Mouse (Mus musculus): ENCODE measurements around the gene Taar8c. TPM values are rescaled to one million over a fixed set of nuclear protein-coding genes. Genes with fewer than 3 reads are reported as not detected.
"Not testable (repeated sequence)": the region's sequence is repeated elsewhere in the genome, so short reads cannot be mapped to it uniquely, and the experiment has no call there.

The Taar8c gene
- not detected in 2 replicates for total RNA-seq (2021)
- long read RNA-seq = 0 reads

DNA sequence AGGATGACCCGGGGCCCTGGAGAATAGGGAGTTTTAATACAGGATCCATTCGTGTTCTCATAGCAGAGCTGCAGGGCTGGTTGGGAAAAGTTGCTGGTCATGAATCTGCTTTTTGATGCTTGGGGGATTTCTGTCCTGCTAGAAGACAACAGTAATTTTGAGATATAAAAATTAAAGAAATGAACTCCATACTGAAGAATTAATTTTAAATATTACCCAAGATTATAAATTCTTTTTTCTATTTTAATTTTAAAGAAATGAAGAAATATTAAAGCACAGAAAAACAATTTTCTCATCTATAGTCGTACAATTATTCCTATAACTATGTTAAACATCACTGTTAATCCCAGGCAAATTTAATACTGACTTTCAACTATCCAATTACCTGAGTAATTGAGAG is at the start of gene Taar8c:
Taar8c (minus strand) TSS at position 101 of the 400 bp plus-strand sequence.
- not testable (repeated sequence) for DNase-seq

DNA sequence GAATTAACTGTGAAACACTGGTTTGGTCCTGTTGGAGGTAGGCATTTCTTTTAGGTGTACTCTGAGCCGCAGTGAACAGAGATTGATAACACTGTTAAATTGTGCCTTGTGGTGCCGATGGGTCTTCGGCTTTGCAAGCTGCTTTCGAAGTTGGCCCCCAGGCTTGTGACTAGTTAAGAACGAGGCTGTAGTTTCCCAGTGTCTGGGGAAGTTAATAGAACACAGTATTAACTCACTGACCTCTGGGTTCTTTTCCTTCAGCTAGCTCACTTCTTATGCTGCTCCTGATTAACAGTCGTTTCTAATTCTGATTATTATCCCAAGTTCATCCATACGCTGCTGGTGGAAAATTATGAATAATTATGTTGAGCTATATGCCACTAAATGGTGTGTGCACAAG is 48.4 kb upstream of the Taar8c start:
- DNase-seq = no peak

DNA sequence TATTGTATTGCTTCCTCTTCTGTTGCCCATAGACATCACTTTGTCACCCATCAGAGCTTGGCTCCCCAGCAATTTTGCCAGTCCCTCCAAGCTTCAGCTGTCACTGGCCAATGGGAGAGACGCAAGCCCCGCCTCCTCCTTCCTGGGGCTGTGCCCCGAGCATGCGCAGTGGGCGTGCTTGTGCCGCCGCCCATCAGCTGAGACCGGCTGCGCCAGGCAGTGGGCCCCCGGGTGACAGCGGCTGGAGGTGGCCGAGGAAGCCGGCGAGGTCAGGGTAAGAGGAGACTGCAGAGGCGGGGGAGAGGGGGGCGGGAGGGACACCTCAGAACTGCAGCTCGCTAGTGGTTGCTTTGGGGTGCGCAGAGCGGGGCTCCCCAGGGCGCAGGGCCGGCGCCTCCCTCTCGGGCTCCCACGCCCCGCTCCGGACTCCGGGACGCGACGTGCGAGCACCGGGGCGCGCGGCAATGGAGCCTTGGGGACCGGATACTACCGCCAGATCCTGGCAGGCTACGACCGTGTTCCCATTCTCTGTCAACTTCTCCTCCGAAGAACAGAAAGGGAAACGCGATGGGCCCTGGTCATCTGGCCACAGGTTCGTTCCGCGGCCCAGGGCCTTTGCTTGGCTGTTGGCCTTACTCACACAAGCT is 47.5 kb upstream of the Taar8c start, which contains the start of gene Stx7:
Stx7 (plus strand) TSS at position 168 of the 647 bp plus-strand sequence.
- peak; percentile 96 for DNase-seq

DNA sequence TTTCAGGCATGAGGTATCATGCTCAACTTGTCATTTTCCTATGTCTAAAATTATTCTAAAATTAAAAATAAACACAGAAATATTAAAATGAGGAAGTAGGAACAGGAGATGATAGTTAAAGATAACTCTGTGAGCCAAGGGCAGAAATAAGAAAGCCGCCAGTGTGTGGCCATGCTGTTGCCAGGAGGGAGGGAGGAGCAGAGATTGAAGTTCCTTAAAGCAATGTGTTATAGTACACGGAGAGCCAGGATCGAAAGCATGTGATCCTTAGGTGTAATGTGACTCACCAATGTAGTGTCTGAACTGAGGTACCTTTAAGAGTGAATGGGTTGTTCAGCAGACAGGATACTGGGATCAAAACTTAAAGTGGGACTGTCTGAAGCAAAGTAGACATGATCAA is 41.0 kb upstream of the Taar8c start:
- DNase-seq = no peak

DNA sequence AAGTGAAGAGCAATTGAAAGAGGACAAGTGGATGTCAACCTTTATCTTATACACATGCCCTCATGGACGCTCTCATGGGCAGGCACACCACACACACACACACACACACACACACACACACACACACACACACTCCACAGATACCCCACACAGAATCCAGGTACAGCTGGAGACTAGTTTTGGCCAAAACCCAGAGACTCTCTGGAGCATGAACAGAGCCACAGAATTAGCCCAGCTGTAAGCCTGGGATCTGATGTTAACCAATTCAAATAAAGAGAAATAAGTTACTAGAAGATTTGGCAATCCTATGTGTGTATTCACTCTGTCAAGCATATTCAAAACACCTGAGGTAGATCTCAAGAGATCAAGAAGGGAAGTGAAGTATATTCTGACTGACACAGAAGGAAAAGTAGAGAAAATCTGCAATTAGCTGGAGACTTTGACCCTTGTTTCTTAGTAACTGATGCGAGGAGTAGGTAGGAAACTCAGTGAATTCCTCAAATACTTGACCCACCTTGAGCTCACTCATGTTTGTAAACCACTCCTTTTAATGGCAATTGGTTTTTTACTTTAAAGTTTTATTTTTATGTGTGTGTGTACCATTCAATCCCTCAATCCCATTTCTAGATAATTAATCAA is 37.0 kb upstream of the Taar8c start:
- DNase-seq = no peak

DNA sequence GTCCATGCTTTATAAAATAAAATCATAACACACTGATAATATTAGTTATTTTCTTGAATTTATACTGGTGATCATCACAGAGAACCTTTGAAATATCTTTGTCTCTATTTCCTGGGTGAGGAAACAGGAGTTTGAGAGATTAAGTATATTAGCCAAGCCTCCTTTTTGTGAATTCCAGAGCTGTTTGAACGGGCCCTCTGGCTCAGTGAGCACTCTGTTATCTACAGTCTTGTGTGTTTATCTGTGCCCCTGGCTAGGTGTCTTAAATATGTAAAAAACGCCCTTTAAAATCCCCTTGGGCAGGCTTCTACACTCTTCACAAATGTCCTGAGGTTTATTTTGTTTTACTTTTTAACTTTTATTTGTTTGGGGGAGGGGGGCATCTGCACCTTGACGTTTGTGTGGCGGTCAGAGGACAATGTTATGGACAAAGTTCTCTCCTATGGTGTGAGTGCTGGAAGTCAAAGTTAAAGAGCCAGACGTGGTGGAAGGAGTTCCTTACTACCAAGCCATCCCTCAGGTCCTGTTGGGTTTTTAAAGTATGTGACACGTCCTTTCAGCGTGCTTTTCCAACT is 32.4 kb upstream of the Taar8c start:
- DNase-seq = no peak

DNA sequence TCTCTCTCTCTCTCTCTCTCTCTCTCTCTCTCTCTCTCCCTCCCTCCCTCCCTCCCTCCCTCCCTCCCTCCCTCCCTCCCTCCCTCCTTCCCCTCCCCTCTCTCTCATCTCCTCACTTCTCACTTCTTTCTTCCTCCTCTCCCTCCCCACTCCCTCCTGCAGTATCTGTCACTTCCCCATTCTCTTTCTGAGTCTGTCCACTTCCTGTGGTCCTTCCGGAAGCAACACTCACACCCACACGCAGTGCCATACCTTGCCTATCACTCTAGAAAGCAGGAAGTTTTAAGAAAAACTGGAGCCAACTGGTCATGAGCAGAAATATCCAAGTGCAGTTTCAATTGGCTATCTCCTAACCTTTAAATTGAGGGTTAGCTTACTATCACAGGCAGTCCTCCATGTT is 31.4 kb upstream of the Taar8c start:
- DNase-seq = no peak

DNA sequence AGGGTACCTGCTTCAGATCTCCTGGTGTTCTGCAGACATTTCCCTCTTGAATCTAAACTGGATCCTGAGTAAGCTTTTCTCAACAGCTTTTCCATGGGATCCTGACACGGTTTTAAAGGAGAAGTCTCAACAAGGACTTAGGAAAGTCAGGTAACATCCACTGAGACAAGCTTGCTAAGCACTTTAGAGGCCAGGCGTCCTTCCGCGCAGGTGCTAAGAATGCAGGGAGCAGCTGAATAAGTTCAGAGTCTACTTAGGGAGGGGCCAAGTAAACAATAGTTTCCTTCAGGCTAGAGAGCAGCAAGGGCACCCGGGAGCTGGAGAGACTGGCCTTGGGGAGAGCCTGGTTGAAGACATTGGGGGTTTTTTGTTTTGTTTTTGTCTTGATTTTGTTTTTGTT is 30.6 kb upstream of the Taar8c start:
- peak; percentile 2 for DNase-seq

DNA sequence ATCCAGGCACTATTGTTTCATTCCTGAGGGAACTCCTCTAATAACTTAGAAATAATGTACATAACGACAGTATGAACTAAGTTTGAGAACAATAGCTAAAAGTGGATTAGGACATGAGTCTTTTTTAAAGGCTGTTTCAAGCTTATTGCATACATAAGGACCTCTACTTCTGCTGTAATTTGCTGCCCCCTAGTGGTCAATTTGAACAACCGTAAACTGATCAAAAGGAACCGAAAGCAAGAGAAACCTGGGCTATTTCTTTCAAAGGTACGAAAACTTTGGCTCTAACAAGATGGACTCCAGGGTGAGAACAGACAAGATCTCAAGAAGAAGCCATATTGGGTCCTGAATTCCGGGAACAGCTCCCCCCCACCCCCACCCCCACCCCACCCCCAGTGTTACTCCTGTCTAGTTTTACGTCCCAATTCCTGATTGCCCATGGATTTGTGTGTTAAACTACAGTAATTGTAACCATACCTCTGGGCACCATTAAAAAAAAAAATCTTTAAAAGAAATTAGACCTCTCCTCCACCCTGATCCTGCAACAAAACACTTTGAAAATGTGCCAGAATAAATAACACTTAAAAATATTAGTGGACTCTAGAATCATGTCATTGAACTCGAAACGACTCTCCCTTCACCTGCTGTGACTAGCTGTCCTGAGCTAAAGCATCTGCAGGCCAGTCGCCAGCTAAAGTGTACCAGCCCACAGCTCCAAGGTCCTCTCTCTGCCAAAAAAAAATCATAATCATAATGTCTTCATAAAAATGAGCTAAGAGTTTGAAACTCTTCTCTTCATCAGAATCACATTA is 29.9 kb upstream of the Taar8c start:
- DNase-seq = peak; percentile 29

DNA sequence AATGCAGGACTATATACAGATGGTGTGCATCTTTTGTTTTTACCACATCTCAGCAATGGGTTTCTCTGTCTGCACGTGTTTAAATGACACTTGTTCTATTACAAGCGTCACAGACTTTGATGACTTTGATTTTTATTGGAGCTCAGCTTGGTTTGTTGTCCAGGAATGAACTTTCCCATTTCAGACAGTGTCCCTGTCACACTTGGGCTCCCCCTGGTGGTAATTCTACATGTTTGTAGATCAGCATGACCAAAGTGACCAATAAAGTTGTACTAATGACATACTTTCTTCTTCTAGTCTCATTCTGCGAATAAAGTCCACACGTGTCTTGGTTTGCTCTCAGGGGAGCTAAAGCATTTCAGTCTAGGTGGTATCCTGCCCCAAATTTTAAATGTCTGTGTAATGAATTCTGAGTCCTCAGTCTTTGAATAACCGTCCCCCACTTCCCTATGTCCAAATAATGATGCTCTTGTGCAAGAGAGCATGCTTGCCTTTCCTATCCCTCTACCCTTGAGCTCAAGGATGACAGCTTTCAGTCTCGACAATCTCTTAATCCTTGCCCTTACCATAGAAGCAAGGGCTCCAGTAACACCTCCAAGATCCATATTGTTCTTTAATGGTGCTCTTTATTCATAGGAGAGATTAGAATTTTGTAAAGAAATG is 9.5 kb upstream of the Taar8c start:
- peak; percentile 18 for DNase-seq

DNA sequence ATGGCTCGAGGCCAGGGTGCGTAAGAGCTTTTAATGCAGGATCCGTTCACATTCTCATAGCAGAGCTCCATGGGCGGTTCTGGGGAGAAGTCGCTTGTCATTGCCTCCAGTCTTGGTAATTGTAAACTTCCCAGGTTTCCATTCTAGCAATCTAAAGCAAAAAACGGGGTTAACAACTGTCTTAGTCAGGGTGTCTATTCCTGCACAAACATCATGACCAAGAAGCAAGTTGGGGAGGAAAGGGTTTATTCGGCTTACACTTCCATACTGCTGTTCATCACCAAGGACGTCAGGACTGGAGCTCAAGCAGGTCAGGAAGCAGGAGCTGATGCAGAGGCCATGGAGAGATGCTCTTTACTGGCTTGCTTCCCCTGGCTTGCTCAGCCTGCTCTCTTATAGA is 7.7 kb upstream of the Taar8c start, which contains the start of gene Taar9:
Taar9 (minus strand) TSS at position 101 of the 400 bp plus-strand sequence.
- DNase-seq = not testable (repeated sequence)

DNA sequence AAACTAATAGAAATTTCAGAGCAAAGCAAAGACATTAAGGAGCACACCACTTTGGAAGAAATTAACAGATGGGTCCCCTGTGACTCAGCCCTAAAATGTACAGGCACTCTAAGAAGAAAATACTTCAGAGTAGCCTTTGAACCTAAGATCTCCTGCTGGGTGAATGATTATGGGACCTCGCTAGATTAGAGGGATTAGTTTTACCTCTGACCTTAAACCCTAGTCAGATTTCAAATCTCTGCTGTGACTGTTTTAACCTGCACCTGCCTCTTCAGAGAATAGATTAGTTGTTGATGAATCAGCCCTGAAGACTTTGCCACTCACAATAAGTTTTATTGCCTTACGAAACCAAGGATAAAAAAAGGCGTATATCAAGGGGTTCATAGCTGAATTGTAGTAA is 6.5 kb upstream of the Taar8c start:
- DNase-seq = no peak

DNA sequence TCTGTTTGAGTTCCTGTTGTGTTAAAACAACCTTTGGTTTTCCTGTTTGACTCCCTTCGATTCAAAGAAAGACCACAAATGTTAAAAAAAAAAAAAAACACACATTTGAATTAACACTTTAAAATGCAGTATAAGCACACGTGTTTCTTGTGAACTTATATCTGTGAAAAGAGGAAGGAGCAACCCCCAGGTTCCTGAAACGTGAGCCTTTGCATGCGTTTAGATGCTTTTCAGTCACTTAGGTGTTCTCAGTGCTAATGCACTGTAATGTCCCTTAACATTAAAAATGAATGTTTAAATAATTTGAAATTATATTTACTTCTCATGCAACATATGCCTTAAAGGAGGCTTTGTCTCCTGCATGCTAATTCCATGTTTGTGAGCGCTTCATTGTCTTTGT is 6.0 kb upstream of the Taar8c start:
- no peak for DNase-seq

DNA sequence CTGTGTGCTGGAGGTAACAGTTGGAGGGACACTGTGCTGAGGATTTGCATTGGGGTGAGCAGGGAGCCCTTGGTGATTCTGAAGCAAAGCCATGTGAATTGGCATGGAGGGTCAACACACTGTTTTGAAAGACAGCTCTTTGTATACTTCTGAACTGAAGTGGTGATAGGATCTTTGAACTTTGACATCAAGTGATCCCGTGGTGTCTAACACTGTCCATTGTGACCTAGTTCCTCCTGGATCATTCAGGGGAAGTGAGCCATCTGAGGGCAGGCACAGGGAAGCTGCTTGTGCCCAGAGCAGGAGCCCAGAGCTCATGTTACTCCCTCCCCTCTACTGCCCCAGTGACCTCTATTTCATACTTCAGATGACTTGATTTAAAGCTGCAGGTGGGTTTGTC is 1.6 kb upstream of the Taar8c start:
- DNase-seq = not testable (repeated sequence)

DNA sequence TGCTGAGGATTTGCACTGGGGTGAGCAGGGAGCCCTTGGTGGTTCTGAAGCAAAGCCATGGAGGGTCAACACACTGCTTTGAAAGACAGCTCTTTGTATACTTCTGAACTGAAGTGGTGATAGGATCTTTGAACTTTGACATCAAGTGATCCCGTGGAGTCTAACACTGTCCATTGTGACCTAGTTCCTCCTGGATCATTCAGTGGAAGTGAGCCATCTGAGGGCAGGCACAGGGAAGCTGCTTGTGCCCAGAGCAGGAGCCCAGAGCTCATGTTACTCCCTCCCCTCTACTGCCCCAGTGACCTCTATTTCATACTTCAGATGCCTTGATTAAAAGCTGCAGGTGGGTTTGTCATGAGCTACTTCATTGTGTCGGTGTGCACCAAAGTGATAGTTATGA is 4.7 kb downstream of the Taar8c start:
- DNase-seq = not testable (repeated sequence)

DNA sequence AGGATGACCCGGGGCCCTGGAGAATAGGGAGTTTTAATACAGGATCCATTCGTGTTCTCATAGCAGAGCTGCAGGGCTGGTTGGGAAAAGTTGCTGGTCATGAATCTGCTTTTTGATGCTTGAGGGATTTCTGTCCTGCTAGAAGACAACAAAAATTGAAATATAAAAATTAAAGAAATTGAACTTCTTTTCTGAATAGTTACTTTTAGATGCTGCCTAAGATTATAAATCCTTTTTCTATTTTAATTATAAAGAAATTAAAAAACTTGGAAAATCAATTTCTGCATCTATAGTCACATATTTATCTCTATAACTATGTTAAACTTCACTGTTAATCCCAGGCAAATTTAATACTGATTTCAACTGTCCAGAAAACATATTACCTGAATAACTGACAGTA is 9.5 kb downstream of the Taar8c start, which contains the start of gene Taar8b:
Taar8b (minus strand) TSS at position 101 of the 400 bp plus-strand sequence.
- DNase-seq = no peak

DNA sequence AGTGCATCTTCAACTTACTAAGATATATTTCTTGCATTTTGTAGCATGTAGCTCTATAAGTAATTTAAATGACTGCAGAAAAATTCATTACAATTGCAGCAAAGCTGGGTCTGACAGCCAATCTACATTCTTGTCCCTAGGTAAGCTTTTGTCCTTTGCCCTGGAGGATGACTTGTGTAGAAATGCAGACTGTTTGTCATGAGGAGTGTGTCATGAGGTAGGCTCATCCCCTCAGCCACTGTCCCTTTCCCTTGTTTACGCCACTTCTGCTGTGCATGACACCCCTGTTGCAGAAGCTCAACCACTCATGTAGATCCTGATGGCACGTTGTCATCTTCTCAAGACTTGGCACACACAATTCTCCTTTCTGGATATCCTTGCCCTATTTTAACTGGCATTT is 14.5 kb downstream of the Taar8c start:
- DNase-seq = no peak

DNA sequence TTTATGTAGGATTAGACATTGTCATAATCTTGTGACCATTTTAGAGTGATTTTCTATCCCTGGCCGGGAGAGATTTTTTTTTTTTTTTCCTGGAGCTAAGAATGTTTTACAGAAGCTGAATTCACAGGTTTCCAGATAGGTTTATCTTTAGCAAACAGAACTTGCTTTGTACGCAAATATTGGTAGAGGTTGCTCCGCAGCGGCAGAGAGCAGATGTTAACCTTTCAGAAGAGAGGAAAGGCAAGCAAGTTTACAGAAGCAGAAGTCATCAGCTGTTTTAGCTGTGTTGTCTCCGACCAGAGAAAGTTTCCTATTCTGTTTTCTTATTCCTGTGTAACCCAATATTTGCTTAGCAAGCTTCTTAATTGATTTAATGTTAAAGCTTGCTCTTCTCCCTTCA is 15.2 kb downstream of the Taar8c start:
- no peak for DNase-seq

DNA sequence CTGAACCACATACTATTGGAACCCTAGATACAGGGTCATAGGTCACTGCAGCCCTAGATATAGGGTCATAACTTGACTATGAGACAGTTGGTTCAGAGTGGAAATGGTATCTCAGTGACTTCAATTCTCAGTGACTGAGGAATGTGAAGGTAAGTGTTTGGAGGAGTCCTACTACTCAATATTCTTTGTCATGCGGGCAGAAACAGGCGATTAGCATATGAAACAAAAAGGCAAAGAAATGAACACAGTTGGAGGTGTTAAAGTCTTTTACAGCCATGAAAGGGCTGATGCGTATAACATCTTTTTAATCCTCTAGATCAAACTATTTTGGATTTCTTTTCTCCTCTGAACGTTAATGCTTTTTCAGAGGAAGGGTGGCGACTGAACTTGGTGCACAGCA is 15.8 kb downstream of the Taar8c start:
- DNase-seq = no peak

DNA sequence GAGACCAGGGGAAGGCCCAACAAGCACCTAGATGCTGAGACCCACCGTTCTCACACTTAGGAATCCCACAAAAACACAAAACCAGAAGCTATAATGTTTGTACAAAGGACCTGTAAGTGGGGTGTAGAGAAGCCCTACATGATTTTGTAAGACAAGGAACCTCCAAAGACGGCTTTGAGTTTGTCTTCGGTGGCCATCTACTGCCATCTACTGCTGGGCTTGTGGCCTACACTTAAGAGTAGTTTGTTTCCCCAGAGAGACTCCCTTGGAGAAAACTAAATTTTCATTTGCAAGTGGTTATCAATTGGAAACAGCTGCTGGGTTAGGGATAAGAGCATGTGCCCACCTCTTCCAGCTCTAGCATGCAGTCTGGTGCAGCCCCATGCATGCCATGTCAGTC is 21.5 kb downstream of the Taar8c start:
- peak; percentile 31 for DNase-seq

DNA sequence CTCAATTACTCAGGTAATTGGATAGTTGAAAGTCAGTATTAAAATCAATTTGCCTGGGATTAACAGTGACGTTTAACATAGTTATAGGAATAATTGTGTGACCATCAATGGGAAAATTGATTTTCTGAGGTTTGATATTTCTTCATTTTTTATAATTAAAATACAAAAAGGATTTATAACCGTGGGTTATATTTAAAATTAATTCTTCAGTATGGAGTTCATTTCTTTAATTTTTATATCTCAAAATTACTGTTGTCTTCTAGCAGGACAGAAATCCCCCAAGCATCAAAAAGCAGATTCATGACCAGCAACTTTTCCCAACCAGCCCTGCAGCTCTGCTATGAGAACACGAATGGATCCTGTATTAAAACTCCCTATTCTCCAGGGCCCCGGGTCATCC is 25.5 kb downstream of the Taar8c start, which contains the start of gene Taar8a:
Taar8a (plus strand) TSS at position 301 of the 400 bp plus-strand sequence.
- DNase-seq = not testable (repeated sequence)

DNA sequence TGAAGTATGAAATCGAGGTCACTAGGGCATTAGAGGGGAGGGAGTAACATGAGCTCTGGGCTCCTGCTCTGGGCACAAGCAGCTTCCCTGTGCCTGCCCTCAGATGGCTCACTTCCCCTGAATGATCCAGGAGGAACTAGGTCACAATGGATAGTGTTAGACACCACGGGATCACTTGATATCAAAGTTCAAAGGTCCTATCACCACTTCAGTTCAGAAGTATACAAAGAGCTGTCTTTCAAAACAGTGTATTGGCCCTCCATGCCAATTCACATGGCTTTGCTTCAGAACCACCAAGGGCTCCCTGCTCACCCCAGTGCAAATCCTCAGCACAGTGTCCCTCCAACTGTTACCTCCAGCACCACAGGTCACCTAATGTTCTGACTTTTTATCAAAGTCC is 27.0 kb downstream of the Taar8c start:
- not testable (repeated sequence) for DNase-seq

Data from adrenal gland, postnatal 25 days (tissue).